Mouse (Mus musculus): ENCODE results near the gene Igflr1.

- TF ChIP-seq CTCF (IDR thresholded peaks at IDR 0.05) (no peak), POLR2A (IDR thresholded peaks at IDR 0.05; ENCODE audit: insufficient read depth, low read depth, low read length) (no peak)
These were observed 33.6 kb downstream of the Igflr1 start, which contains the start of gene Zbtb32 for GRCm38 (mm10) chr7:30598786-30599185.

Measured in heart, adult 2 months (tissue).